Mouse (Mus musculus) brain, embryonic 14.5 days (tissue): Measurements from ENCODE around the gene Gm28051. TPM values are rescaled to one million over a fixed set of nuclear protein-coding genes. Genes with fewer than 3 reads are reported as not detected.

Experiments used
- DNase-seq: peaks from one replicate; pipeline ENCODE4 v3.0.0-alpha.2; 2011; ENCODE audit warnings: low read depth
- CTCF ChIP-seq: fragments of 200-500 bp; IDR thresholded peaks from 2 replicates; pipeline ENCODE4 v1.5.1; 2012; ENCODE audit warnings: inconsistent platforms, mild to moderate bottlenecking, moderate library complexity, borderline replicate concordance; ENCODE audit not compliant: insufficient read depth, insufficient read length; ENCODE audit errors: extremely low read depth
- POLR2A ChIP-seq: fragments of 200-500 bp; IDR thresholded peaks from 2 replicates; pipeline ENCODE4 v1.6.1; 2012; ENCODE audit warnings: mild to moderate bottlenecking, inconsistent platforms, borderline replicate concordance; ENCODE audit not compliant: poor library complexity, insufficient read depth, insufficient read length, severe bottlenecking; ENCODE audit errors: extremely low read depth
- polyA plus RNA-seq: library from polyadenylated mRNA; depleted of rRNA; stranded (reverse); fragments of >200 nt; gene quantifications from 2 replicates; pipeline ENCODE4 v1.2.3, GENCODE M21; 2012

Gm28051 gene
- polyA plus RNA-seq, 1 experiment: not detected

DNA sequence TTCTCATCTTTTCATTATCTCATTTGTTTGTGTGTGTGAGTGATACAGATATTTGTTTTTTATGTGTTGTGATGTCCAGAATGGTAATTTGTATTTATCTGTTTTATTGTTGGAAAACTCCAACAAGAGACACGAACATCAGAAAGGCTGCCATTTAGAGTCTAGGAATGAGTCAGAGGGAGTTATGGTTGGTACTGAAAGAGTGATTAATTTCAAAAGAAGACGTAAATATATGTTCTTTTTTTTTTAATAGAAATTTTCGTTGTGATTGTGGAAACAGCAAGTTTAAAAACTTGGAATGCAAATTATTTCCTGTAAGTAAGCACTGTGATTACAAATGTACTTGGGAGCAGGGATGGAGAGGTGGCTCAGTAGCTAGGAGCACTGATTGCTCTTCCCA lies 4.1 kb upstream of the Gm28051 start:
- TF ChIP-seq CTCF (no peak), POLR2A (no peak)
- DNase-seq: no peak

DNA sequence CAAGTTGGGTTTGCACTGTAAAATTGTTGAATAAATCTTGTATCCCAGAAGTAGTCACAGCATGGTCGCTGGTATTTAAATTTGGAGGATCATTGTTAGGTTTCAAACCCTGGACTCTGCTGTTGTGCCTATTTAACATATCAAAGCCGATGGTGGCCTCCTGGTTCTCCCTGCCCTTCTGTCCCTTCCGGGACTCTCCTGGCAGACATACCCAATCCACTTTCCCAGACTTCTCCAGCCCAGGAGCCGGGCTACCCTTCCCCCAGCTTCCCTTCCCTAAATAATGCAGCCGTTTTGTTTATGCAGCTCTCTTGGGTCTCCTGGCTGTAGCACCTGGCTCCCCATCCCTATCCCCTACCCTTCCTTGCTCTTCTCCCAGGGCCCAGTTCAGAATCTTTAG lies 1.4 kb upstream of the Gm28051 start:
- TF ChIP-seq CTCF: no peak
- no peak for TF ChIP-seq POLR2A
- peak; percentile 18 for DNase-seq

DNA sequence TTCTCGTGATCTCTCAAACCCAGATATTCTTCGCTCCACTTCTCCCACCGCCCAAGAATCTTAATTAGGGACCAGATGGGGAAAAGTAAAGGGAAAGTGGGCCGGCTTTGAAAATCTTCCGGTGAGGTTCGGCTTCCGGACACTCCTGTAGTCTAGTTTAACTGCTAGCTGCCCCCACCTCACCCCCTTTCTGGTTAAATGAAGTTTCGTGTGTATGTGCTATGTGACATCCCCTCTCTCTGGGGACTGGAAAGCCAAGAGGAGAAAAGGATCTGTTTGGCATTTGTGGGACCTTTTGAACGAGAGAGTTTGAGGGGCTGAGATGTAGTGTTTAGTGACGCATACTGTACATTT lies 815 bp upstream of the Gm28051 start, which contains the start of gene Gm20604:
Gene Gm20604, minus strand, starts transcription at position 270 of the 354 bp plus-strand sequence.
- no peak for DNase-seq
- no peak for TF ChIP-seq POLR2A
- TF ChIP-seq CTCF: no peak

DNA sequence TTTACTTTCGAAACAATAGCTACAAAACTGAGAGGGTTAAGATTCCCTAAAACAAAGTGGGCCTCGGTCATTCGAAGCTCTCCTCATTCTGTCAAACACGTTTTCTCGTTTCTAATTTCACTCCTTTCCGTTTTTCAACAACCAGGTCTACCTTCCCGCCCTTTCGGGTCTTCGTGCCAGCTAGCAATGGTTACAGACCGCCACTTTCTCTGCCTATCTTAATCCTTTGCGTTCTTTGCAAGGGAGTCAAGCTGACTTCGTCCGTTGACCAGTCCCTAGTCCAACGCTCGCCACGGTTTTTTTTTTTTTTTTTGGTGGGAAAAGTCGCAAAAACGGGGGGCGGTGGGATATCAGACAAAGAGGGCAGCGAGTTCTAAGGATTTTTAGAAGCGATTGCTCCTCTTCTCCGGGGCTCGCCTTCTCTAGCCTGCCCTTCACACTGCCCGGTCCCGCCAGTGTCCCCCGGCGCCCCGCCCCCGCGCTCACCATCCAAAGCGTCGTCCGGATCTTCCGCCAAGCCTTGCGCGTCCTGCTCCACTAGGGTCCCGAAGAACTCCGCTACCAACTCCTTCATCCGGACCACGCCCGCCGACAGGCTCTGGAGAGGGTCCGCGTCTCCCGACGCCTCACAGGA lies 393 bp downstream of the Gm28051 start:
- no peak for DNase-seq

DNA sequence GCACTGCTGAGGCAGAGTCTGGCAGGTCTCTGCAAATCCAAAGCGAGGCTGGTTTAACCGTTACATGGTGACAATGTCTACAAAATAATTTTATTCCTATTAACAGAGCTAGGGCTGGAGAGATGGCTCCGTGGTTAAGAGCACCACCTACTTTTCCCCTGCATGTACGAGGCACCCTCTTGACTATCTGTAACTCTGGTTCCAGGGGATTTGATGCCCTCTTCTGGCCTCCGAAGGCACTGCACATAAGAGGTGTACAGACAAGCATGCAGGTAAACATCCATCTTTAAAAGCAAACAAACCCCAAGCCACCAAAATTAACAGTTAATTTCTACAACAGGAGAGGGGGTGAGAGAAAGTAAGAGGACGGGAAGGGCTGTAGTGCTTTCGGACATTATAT lies 1.3 kb downstream of the Gm28051 start:
- DNase-seq: peak; percentile 17
- TF ChIP-seq POLR2A (no peak), CTCF (peak; percentile 31; the same call in 1 of the 2 replicates)

More for the DNA sequence above, 393 bp downstream of the Gm28051 start:
- TF ChIP-seq CTCF: no peak
- no peak for TF ChIP-seq POLR2A

DNA sequence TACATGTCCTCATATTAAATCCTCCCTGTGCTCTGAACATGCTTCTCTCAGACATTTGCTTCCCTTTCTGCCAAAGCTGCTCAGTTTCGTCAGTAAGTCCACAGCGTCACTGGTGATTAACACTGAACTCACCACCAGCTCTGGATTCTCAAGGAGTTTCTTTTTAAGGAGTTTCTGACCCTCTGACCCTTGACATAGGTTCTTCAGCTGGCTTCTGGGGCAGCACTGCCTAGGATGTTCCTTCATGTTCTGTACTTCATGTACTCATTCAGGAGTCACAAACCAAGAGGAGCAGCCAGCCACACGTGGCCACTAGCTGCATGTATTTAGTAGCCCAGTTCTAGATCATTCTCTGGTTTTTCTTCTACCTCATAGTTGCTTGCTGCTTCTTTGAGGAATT lies 9.3 kb downstream of the Gm28051 start:
- TF ChIP-seq CTCF (no peak), POLR2A (no peak)
- no peak for DNase-seq

DNA sequence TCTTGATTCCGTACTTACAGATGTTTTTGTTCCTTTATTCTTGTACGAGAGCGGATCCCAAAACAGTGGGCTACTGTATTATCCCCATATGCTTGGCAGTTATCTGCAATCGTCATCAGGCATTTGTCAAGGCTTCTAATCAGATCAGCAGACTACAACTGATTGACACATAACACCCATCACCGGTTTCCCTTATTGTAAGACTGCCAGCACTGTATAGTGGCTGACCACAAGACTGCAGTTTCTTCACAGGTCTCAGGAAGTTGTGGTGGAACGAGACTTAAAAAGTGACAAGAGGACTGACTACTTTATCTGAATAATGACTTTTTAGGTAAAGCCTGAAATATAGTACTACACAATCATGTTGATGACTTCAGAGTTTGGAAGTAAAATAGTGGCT lies 12.7 kb downstream of the Gm28051 start:
- TF ChIP-seq POLR2A (no peak), CTCF (no peak)
- no peak for DNase-seq

DNA sequence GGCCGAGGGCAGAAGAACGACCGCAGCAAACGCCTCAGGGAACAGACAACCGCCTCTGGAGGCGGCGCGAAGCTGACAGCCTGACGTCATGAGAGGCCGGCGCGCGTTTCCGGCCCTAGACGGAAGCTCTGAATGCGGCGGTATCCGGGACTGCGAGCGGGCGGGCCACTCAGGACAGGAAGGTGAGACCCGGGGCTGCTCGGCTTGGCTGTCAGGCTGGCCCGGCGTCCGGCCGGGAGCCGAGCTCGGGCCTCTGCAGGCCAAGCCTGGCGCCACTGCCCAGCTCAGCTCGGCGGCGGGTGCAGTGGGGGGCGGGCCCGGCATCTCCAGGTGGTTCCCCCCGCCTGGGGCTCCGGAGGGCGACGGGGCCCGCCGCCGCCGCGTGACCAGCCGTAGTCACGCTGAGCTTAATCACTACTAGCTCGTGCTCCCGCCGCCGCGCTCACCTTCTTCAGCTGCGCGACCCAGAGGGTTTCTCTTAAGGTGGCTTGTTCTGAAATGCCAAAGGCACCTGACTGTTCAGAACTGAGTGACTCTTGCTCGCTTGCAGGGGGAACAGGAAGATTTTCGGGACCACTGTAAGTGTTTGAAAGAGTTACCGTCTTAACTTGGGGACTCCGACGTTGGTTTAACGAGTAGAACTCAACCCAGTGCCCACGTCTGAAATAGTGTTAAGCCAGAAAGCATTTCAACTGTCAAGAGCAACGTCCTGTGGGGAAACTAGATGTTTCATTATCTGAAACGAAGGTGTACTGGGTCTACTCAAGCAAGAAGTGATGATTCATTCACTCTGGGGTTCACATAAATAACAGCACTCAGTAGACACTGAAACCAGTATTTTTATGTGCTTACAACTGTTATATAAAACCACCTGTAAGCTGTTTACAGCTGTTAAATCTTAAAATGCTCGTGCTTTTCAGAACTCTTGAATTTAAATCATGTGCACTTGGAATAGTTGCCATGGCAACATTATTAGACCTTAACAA lies 13.7 kb downstream of the Gm28051 start, which contains the start of the genes Moap1 and Tmem251:
Gene Moap1, minus strand, starts transcription at position 73 of the 986 bp plus-strand sequence.
Gene Tmem251, plus strand, starts transcription at position 174 of the 986 bp plus-strand sequence.
- peak; percentile 96 for DNase-seq
- TF ChIP-seq POLR2A (peak; percentile 57), CTCF (no peak)

DNA sequence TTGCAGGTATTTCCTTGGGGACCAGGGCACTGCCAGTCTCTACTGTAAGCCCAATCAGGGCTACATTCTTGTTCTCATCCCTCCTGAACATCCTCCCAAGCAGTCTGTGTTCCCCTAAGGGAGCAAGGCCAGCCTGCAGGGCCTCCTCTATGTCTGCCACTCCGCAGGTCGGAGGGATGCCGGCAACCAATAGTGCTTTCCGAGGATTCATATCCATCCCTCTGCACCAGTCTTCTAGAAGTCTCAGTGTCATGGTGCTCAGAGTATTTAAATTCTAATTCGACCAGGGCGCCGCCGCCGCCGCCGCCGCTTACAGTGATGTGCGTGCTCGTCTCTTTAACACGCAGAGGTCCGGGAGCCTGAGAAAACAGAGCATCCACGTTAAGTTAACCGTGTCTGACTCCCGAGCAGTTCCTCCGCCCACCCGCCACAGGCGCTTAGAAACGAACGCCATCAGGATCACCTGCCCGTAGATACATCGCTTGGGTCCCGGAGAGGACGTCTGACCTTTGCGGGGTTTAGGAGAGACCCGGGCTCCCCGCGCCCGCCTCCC lies 14.5 kb downstream of the Gm28051 start:
- no peak for TF ChIP-seq POLR2A
- TF ChIP-seq CTCF: no peak
- no peak for DNase-seq

DNA sequence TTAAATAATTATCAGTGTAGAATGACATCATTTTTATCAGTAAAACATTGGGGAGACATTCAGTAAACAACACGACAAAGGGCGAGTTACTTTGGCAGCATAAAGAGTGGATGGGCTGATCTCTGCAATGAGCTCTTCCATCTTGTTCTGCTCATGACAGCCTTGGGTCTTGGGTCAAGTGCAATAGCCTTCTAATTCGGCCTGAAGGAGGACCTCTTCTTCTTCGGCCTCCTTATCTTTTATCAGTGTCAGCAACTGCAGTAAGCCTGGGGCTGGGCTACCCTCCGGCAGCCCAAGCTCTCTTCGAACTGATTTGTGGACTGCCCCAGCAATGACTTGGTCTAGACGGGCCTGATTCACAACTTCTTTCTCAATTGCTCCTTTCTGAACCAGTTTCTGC lies 15.5 kb downstream of the Gm28051 start:
- no peak for TF ChIP-seq POLR2A
- no peak for TF ChIP-seq CTCF
- DNase-seq: no peak

DNA sequence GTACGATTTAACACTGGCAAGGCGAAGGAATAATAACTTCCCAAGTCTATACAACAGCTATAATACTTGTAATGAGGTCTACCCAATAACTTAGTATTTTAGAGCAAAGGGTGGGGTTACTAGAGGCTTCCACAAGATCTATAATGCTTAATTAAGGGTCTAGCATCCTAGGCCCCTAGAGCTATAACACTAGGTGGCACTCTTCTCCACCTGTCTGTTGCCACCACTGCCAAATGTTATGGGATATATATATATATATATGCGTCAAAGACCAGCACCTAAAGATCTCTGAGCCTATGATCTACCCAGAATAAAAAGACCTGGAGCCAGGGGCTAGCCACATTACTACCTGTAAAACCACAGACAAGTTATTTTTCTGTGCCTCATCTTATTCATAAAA lies 17.3 kb downstream of the Gm28051 start:
- peak; percentile 51; the same call in 1 of the 2 replicates for TF ChIP-seq CTCF
- TF ChIP-seq POLR2A: no peak

More for the DNA sequence above, 17.3 kb downstream of the Gm28051 start:
- peak; percentile 33 for DNase-seq
